Comparison of ENCODE assay signal across 14 mouse cellular contexts in genomic region chr10:45130004-45130403, GRCm38 (mm10). TPM values are rescaled to one million over a fixed set of nuclear protein-coding genes. Genes with fewer than 3 reads are reported as not detected.
A peak's percentile ranks its signal among the peaks of the same experiment; 100 is the strongest.
DNase-seq lines count a peak whose midpoint lies in the region; ATAC-seq lines count a peak whose summit lies in the region.
"Had no signal": no experiment of that assay in that cellular context is flagged by ENCODE, and none has a peak within 500 bp of the region (broad histone marks: within the 10 kb centered on the region; RNA-seq: fewer than 3 reads in every experiment).

No protein-coding gene starts in this region.

- peak; percentile 72 for DNase-seq in liver
- DNase-seq: cerebellum, postnatal 36 days; kidney, postnatal 36 days; thymus, postnatal 4 days had no signal

- no peak overlapping the region for H3K4me2 ChIP-seq in midbrain, embryonic 15.5 days
- H3K4me2 ChIP-seq in midbrain, embryonic 13.5 days (replicated peaks), result no peak overlapping the region
- no peak overlapping the region for H3K4me2 ChIP-seq in stomach, embryonic 16.5 days (ENCODE audit: low read depth, low read length)
- H3K4me2 ChIP-seq: embryonic facial prominence, embryonic 15.5 days had no signal

- H3K27me3 ChIP-seq in midbrain, embryonic 15.5 days (replicated peaks), result no peaks in the 10 kb centered on the region
- no peaks in the 10 kb centered on the region for H3K27me3 ChIP-seq in midbrain, embryonic 13.5 days
- no peaks in the 10 kb centered on the region for H3K27me3 ChIP-seq in stomach, embryonic 16.5 days (ENCODE audit: control insufficient read depth, insufficient read depth, low read length)
- H3K27me3 ChIP-seq: CH12.LX; embryonic facial prominence, embryonic 15.5 days had no signal

- peak overlapping the region; percentile 20; the same call in 1 of the 2 replicates for H3K27ac ChIP-seq in midbrain, embryonic 15.5 days
- H3K27ac ChIP-seq in midbrain, embryonic 13.5 days, result no peak overlapping the region
- H3K27ac ChIP-seq in stomach, embryonic 16.5 days (ENCODE audit: low read length), result no peak overlapping the region
- H3K27ac ChIP-seq: embryonic facial prominence, embryonic 15.5 days; hindbrain, embryonic 10.5 days had no signal

- no peak for ATAC-seq in midbrain, embryonic 15.5 days (replicated peaks)
- no peak for ATAC-seq in midbrain, embryonic 13.5 days
- ATAC-seq in erythroid progenitor cell, adult 5-6 weeks (replicated peaks; ENCODE audit: low FRiP score, poor library complexity, severe bottlenecking), result peak; percentile 70
- peak; percentile 74; the same call in 1 of the 2 replicates for ATAC-seq in stomach, embryonic 16.5 days (ENCODE audit: insufficient read depth, low FRiP score)
- no peak for ATAC-seq in CD4-positive, CD25-positive, alpha-beta regulatory T cell, adult 4 months
- ATAC-seq in frontal cortex, adult (ENCODE audit: low TSS enrichment), result no peak

- no peaks in the 10 kb centered on the region for H3K9me3 ChIP-seq in midbrain, embryonic 15.5 days
- H3K9me3 ChIP-seq in midbrain, embryonic 13.5 days, result no peaks in the 10 kb centered on the region
- H3K9me3 ChIP-seq in stomach, embryonic 16.5 days (replicated peaks; ENCODE audit: control insufficient read depth, low read length), result no peaks in the 10 kb centered on the region
- H3K9me3 ChIP-seq: embryonic facial prominence, embryonic 15.5 days; hindbrain, embryonic 10.5 days had no signal

- WGBS in midbrain, embryonic 15.5 days, result 91% methylated on average over 6 of the region's 6 CpGs
- WGBS in midbrain, embryonic 13.5 days, result 86% methylated on average over 6 of the region's 6 CpGs
- 68% methylated on average over 6 of the region's 6 CpGs for WGBS in stomach, embryonic 16.5 days

- no peak overlapping the region for H3K4me3 ChIP-seq in midbrain, embryonic 15.5 days
- no peak overlapping the region for H3K4me3 ChIP-seq in midbrain, embryonic 13.5 days (replicated peaks)
- H3K4me3 ChIP-seq in stomach, embryonic 16.5 days (replicated peaks; ENCODE audit: low read length), result no peak overlapping the region
- H3K4me3 ChIP-seq: embryonic facial prominence, embryonic 15.5 days; hindbrain, embryonic 10.5 days; myocyte had no signal

- H3K36me3 ChIP-seq in midbrain, embryonic 15.5 days (replicated peaks), result peaks cover 3% of the 10 kb centered on the region; the same call in 1 of the 2 replicates
- peaks cover 33% of the 10 kb centered on the region for H3K36me3 ChIP-seq in midbrain, embryonic 13.5 days
- H3K36me3 ChIP-seq in stomach, embryonic 16.5 days (ENCODE audit: control insufficient read depth, insufficient read depth, low read length), result peaks cover 3% of the 10 kb centered on the region; the same call in 1 of the 2 replicates

- H3K4me1 ChIP-seq in midbrain, embryonic 15.5 days, result no peaks in the 10 kb centered on the region
- no peaks in the 10 kb centered on the region for H3K4me1 ChIP-seq in midbrain, embryonic 13.5 days (replicated peaks)
- 0 out of 2 replicates have a peak, but pooled peaks cover 4% of the 10 kb centered on the region for H3K4me1 ChIP-seq in stomach, embryonic 16.5 days (ENCODE audit: control insufficient read depth, insufficient read depth, low read length)
- H3K4me1 ChIP-seq: embryonic facial prominence, embryonic 15.5 days; hindbrain, embryonic 10.5 days had no signal

- H3K9ac ChIP-seq in midbrain, embryonic 15.5 days, result no peak overlapping the region
- H3K9ac ChIP-seq in midbrain, embryonic 13.5 days (replicated peaks), result no peak overlapping the region
- no peak overlapping the region for H3K9ac ChIP-seq in stomach, embryonic 16.5 days (ENCODE audit: low read length)
- H3K9ac ChIP-seq: embryonic facial prominence, embryonic 15.5 days had no signal

RNA-seq across cellular contexts. Expression of gene Popdc3, which starts 47.9 kb away (rescaled TPM):
- 0.96 and 1.2 TPM in 2 replicates for polyA plus RNA-seq in midbrain, embryonic 15.5 days (2015; fragmentation: Nextera tagmentation; extraction: Ambion mirVana)
- 0.54 and 0.73 TPM in 2 replicates for polyA plus RNA-seq in midbrain, embryonic 13.5 days (2015; fragmentation: Nextera tagmentation; extraction: Ambion mirVana)
- not detected in 2 replicates for total RNA-seq in erythroid progenitor cell, adult 5-6 weeks (2015; ENCODE audit: low replicate concordance)
- total RNA-seq in erythroid progenitor cell, adult 5-6 weeks (2017; ENCODE audit: low replicate concordance), result not detected in 2 replicates
- 2.3 and 2.6 TPM in 2 replicates for polyA plus RNA-seq in stomach, embryonic 16.5 days (2015; fragmentation: Nextera tagmentation; extraction: Ambion mirVana)
- not detected for polyA plus RNA-seq in CD4-positive, CD25-positive, alpha-beta regulatory T cell, adult 4 months (2017; shearing (Covaris generic))

Comparison
In these comparisons a context has a peak if more than half of its experiments do, and no peak if none do; other contexts are left out.
1. ATAC-seq: peak in erythroid progenitor cell, adult 5-6 weeks (single experiment) and stomach, embryonic 16.5 days (single experiment); none in midbrain, embryonic 15.5 days (single experiment), midbrain, embryonic 13.5 days (single experiment), CD4-positive, CD25-positive, alpha-beta regulatory T cell, adult 4 months (single experiment) and frontal cortex, adult (single experiment).